Mouse (Mus musculus) 3T3-L1 (cell line): ENCODE results near the gene Auts2.

Experiments
- DNase-seq: peaks from one replicate; pipeline ENCODE4 v3.0.0-alpha.2; 2015; ENCODE audit warnings: low read depth, low spot score

Gene Auts2

DNA sequence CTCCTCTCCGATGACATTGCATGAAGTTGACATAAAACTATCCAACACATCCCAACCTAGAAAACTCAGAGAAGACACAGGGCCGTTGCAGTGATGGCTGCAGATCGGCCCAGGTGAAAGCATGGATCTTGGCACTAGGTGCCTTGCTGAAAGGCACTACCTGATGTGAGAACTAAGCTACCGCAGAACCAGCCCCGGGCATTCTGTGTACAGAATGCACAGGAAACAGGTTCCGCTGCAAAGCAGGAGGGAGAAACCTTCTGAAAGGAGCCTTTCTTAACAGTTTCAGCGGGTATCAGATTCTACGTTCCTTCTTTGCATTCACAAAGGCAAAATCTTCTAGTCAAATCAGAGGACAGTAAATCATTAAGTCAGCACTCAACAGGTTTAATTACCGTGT is 361.1 kb downstream of the Auts2 start:
- DNase-seq: no peak

DNA sequence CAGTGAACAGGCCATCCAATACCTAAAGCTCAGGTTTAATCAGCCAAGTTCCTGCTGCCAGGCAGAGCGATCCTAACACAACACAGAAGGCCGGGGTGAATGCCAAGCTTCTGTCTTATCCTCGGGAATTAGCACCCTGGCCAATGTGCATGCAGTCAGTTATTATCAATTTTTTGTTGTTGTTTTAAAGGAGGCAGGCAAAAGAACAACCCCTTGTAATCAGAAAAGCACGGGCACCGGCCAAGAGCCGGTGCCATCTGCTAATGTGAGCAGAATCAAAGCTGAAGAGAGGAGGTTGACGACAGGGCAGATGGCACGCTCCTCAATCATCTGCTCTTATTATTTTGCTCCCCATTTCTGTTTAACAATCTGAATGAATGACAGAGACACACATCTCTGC is 373.1 kb downstream of the Auts2 start:
- DNase-seq: no peak

DNA sequence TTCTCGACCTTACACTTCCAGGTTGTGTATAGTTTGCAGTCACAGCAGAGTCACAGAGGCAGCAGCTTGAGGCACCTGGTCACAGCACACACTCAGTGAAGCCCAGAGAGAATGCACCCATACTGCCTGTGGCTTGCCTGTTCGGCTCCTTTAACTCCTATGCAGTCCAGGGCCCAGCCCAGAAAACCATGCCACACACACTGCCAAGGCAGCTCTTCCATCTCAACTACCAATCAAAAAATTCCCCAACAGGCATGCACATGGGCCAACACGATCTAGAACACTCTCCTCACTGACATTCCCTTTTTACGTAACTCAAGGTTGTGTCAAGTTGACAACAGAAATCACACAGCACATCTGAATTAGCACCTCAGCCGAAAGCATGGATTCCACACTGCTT is 374.3 kb downstream of the Auts2 start:
- no peak for DNase-seq

DNA sequence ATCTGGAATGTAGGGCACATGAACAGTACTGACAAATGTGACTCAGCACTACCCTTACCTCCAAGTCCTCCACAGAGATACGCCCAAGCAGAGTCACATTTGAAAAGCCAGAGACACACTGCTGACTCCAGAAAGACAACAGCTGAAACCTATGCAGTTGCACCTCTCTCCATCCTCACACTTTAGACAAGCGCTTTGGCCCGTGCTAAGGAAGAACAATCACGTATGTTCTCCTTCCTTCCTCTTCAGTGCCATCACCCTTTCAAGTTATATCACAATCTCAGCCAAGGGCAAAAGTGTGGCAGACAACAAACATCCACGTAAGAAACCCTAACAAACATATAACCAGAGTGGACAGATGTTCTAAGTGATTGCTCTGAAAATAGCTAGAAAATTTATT is 374.9 kb downstream of the Auts2 start:
- no peak for DNase-seq

DNA sequence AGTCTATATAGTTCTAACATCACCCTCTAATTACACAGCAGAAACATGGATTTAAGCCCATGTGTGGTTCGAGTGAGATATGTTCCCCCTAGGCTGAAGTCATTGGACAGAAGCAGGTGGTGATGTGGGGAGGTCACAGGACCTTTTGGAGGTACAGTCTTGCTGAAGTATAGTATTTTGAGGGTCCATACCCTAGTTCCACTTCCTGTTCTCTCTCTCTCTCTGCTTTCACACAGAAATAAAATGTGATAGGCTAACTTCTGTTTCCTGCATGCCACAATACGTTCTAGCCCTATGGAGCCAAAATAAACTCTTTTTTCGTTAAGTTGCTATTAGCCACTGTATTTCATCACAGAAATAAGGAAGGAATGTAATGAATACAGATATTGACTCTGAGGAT is 376.6 kb downstream of the Auts2 start:
- no peak for DNase-seq

DNA sequence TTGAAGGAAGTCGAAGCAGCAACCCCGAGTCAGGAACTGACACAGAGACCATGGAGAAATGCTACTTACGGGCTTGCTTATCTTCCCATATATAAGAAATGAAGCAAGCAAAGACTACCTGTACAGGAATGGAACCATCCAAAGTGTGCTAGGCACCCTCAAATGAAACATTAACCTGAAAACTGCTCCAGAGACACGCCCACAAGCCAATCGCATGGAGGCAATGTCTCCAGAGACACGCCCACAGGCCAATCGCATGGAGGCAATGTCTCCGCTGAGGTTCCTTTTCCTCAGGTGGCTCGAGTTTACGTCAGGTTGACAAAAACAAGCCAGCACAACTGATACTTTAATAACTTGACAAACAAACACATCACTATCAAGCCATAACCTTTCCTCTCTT is 379.2 kb downstream of the Auts2 start:
- no peak for DNase-seq

DNA sequence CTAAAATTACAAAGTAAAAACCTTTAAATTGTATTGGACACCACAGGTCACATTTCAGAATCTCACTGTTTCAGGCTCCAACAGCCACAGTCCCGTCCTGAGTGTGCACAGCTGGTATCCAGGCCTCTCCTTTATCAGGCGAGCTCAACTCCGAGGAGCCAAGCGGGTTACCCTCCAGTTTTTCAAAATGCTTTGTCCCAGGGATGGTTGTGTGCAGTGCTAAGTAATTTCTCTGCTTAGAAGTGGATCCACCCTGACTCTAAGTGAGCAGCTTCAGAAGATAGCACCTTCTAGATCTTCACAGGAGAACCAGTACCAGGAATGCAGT is 381.0 kb downstream of the Auts2 start:
- DNase-seq: no peak

DNA sequence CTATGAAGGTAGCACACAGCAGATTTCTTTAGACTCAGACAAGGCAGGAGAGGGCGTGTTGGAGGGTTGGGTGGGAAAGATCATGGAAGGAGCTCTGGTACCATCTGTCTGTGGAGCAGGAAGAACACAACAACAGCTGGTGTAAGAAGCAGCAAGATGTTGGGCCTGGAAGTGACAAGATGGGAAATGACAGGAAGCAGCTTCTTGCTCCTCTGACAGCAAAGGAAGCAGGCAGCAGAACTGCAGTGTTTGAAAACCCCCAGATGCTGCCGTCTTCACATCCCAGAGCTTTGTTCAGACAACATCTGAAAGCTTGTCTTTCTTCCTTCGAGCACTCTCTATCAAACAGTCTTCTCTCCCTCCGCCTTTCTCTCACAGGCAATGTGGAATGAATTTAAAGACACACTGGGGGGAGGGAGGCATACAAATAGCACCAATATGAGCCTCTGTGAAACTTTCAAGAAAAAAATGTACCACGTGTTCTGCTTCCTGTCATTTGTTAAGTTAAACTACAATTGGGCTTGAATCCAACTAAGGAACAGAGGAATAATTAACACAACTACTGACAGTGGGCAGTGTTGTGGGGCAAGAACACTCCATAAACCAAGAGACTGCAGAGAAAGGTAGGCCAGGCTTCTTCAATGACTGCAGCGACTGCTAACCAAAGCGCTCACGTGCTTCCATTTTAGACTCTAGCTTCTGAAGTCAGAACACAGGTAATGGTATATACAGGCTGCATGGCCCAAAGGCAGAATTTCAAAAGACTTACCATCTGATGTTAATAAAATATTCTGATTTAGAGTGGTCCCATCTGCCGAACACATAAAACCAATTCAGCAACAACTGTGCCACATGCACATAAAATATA is 381.6 kb downstream of the Auts2 start:
- DNase-seq: no peak

DNA sequence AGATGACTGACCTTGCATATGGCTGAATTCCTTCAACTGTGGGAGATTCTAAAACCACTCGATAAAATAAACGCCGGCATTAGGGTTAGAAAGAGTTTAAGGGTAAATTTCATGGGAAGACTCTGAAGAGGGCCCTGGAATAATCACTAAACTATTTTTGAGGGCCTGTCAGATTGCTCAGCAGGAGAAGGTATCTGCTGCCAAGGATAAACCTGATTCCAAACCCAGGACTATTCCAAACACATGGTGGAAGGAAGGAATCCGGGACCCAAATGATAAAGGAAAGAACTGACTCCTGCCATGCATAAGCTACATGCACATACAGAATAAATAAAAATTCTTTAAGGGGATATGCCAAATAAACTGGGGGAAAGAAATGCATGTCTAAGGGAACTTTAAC is 399.0 kb downstream of the Auts2 start:
- DNase-seq: no peak

DNA sequence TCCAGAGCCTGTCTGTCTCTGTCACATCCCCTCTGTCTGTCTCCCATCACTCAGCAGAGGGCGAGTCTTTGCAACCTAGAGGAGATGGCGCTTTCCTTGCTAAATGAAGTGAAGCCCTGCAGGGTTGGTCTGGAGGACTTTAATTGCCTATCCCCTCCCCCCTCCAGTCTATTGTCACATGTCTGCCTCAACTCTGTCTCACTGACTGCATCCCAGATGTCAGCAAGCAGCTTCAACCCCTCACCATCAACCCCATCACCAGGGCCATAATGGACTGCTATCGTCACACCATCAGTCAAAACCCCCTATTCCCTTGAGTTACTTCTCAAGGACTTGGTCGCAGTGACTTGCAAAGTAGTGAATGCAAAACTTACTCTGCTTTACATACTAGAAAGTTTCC is 402.3 kb downstream of the Auts2 start:
- no peak for DNase-seq

DNA sequence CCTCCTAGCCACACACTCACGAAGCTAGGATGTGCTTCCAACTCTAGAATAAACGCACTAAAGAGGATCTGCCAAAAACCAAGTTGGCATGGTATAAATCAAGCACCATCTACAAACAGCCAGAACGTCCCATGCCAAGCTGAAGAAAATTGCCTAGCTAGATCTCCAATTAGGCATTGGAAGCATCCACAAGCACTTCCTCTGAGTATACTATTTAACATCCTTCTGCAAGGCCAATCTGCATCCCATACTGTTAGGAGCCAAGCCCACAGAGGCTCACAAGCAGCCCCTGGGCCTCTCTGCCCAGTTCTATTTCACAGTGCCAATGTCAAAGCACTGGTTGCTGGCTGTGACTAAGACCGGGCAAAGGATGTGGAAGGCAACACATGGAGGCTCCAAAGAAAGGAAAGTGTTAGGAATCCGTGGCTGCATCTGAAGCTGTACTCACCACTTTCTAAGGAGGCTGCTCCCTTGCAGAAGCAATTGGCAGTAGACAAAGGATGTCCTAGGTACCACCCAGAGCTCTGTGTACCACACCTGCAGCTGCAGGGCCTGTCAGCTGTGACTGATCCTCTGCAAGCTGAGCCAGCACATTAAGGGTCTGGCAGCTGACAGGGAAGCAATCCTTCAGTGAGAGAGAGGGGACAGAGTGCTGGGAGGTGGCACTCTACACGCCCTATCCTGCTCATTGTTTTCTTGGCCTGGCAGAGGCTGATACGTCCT is 407.0 kb downstream of the Auts2 start:
- DNase-seq: no peak

DNA sequence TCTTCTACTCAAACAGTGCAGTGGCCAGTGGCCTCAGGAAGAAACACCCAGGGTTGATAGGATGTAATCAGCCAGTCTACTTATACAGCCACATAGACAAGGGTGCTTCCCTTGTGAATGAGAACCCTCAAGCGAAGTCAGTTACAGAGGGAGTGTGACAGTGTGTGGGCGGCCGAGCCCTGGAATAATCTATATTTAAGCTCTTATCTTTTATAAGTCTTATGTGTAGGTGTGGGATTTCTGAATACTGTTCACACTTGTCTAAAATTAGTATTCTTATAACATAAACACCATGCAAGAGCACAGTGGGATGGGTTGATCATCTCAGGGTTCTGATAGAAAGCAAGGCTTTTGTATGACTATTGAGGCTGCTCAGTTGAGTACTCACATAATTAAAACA is 411.2 kb downstream of the Auts2 start:
- DNase-seq: no peak

DNA sequence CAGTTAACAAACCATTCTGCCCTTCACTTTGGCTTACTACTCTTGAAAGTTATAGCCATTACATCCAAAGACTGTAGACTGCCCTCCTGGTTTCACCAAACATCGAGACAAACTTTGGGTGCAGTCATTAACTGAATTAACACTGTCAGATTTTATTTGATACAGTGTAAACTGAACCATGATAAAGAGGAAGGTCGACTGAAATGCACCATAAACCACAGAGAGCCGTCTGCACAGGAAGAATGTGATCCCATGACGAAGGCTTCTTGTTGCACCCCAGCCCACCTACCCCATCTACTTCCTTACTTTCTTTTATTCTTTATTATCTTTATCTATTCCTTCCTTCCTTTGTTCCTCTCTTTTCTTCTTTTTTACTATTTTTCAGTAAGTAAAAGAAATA is 412.6 kb downstream of the Auts2 start:
- DNase-seq: no peak

DNA sequence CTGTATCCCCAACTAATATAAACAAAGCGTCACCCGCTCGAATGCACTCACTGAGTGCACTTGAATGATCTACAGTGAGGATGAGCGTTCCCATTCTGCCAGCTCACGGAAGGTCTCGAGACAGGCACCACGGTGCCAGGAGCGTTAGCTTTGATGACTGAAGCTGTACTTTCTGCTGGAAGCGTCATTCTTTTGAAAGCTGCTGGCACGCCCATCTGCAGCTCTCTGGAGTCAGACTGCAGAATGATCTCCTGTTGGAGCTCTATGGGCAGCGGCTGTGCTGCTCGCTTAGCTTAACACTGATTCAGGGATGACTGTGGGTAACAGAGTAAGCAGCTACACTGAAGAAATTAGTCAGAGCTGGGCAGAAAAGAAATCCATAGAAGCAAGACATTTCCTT is 416.5 kb downstream of the Auts2 start:
- no peak for DNase-seq

DNA sequence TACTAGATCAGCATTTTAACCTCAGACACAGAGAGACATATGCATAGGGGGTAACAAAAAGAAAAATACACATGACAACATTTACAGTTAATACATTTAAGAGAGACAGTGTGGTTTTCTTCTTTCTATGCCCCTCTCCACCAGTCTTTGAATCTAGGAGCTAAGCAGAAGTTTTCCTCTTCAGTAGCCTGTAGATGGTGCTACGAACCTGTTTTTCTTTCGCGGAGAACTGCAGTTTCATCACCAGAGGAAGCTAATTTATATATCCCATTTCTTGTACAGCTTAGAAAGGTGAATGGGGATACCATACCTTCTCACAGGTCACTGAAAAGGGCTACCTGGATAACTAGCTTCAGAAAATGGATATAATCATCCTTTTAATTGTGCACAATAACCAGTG is 427.5 kb downstream of the Auts2 start:
- no peak for DNase-seq

DNA sequence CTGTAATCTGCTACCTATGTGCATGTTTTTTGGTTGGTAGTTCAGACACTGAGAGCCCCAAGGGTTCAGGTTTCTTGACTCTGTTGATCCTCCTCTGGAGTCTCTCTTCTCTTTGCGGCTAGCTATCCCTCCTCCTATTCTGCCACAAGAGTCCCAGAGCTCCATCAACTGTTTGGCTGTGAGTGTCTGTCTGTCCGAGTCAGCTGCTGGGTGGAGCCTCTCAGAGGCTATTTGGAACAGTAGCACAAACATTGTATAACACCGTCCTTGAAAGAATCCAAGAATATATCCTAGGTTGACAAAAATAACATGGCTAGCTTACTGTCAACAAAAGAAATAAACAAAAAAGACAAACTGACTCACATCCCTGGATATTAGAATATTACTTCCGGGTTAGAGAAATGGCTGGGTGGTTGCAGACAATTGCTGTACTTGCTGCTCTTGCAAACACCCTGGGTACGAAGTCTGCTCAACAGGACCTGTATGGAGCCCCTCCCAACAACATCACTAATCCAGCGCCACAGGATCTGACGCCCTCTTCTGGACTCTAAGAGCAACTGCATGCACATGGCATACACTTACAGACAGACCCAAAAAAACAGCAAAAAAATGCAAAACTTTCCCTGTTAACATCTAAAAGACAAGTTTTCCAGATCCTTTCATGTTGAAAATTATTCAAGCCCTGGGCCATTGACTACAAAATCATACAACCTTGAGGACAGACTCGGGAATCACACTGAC is 428.4 kb downstream of the Auts2 start:
- no peak for DNase-seq

DNA sequence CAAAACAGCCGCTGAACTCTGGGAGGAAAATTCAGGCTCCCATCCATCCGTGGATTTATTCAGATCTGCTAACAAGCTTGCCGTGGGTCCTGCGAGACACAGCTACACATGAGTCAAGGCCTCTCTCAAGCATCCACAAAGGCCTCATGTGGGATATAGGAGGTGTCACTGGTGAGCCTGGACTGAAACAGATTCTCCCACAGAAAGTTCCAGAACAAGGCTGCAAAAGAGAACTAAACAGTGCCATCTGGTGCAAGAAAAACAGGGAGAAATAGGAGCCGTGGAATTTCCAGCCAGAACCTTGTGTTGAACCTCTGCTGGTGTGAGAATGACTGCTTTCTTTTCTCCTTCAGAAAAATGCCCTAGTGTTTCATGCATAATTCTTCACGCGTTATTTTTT is 429.7 kb downstream of the Auts2 start:
- DNase-seq: no peak

DNA sequence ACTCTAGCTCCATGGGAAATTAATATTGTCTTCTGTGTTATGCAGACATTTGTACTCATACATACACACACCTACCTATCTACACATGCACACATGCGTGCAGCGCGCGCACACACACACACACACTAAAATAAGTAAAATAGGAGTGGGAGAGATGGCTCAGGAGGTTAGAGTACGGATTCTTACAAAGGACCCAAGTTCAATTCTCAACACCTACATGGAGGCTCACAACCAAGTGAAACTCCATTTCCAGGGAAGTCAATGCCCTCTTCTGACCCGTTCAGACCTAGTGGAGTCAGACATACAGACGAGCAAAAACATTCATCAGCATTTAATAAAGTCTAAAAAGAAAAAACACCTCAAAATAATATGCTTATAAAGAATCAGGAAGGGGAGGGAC is 430.5 kb downstream of the Auts2 start:
- no peak for DNase-seq

DNA sequence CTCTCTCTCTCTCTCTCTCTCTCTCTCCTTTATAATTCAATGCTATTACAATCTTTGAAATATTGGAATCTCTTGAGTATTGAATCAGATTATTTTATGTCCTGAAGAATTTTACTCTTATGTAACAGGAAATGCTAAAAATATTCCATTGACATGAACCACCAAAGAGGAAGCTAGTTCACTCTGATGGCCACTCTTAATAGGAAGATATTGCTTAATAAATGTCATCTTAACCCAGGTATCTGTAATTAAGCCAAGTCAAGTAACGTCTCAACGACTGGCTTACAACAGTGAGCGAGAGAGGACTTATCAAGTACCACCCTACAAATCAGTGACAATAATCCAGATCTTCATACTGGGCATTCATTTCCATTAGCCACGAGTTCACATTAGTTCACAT is 440.7 kb downstream of the Auts2 start:
- DNase-seq: no peak

DNA sequence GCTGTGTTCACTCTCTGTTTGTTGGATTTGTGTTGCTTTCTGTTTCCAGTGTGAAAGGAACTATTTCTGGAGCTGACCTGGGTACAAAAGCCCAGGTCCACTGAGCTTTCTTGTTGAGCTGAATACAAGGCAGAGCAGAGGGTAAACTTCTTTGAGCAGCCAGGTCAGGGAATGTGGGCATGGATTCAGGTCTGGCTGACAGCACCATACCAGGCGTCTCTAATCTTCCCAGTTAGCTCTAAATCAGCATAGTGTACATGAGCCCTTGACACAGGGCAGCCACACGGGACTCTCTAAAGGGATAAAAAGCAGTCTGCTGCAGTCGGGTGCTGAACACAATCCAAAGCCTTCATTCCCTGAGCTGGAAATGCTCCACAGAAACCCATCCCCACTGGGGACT is 444.7 kb downstream of the Auts2 start:
- DNase-seq: no peak

DNA sequence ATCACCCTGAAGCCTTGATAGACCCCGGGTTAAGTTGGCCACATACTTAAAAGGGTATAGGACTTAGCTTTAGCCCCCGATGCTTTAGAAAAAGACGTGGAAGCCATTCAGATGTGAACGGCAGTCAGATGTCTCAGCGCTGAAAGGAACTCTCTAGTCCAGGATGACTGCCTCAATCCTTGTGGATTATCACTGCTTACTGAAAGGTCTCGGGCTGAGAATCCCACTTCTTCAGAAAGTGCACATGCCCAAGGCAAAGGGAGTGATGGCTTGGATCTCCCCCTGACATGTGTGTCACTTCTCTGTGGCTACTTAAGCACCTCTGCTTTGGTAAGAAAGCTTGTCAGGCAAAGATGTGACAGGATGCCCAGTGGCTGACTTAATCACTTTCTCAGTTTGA is 450.4 kb downstream of the Auts2 start:
- no peak for DNase-seq

DNA sequence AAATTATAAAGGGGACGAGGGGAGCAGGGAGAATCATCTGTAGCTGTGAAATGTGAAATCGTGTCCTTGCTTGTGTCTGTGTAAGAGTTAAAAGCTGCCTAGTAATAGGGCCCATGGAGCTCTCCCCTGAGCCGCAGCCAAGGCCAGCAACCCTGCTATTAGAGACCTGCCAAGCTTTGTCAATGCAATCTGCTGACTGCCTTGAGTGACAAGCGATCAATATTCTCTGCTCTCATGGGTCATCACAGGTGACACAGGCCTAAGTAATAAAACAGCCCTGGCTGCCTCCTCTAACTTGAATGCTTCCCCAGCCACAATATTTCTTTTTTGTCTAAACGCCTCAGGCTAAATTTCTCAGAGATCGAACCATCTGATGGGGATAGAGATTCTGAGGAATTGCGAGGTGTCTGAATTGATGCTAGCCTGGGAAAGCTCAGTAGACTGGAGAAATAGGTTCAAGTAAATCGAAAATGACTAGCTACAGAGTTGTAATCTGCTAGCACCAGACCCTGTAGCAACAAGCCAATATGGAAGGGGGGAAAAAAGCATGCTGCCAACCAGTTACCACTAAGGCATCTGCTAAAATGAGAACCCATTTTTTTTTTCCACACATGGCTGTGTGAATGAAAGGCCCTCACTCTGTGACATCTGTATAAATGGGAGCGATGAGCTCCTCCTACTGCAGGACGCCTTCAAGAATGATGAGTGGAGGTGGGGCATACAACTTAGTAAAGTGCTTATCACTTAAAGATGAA is 453.5 kb downstream of the Auts2 start:
- no peak for DNase-seq
